Mouse (Mus musculus): Measurements from ENCODE around the gene Hnf1a. TPM values are rescaled to one million over a fixed set of nuclear protein-coding genes. Genes with fewer than 3 reads are reported as not detected.
"Not testable (repeated sequence)": the region's sequence is repeated elsewhere in the genome, so short reads cannot be mapped to it uniquely, and the experiment has no call there.

Hnf1a gene
- polyA plus RNA-seq, 1 experiment from 2014 or later: 0.06 TPM

DNA sequence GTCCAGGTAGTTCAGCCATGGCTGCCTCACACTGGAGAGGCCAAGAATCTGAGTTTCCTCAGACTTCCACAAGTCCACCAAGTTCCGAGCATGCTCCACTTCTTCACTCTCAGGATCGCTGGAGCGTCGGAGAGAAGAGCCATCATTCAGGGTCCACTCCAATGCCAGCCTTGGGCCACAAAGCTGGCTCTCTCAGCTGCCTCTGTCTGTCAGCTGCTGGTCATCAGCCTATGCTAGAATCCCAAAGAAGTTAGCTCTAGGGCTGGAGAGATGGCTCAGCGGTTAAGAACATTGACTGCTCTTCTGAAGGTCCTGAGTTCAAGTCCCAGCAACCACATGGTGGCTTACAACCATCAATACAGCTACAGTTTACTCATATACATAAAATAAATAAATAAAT lies 53.5 kb downstream of the Hnf1a start:
- whole genome bisulfite sequencing: 94% methylated on average over 5 of the region's 5 CpGs

DNA sequence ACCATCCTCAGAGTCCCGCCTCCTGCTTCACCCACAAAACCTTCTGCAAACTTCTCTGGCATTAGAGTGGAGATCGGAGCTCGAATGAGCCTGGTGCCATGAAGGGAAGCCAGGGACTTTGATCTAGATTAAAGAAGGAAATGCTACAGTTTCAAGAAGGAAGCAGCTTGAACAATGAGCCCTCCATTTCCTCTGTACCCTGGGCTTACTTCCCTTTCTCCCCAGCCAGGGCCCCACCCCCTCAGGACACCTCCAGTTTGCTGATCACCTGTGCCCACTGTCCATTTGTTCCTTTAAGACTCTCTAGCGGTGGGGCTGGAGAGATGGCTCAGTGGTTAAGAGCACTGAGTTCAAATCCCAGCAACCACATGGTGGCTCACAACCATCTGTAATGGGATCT lies 54.1 kb downstream of the Hnf1a start:
- no peak overlapping the region for H3K27ac ChIP-seq (ENCODE audit: low read length)
- no peak overlapping the region for H3K9ac ChIP-seq (replicated peaks; ENCODE audit: low read depth, low read length)
- H3K36me3 ChIP-seq (ENCODE audit: control insufficient read depth, insufficient read depth): no peaks in the 10 kb centered on the region
- no peak overlapping the region for H3K4me3 ChIP-seq (replicated peaks; ENCODE audit: low read length)
- H3K4me1 ChIP-seq (replicated peaks; ENCODE audit: control insufficient read depth, insufficient read depth, low read length): no peaks in the 10 kb centered on the region
- no peaks in the 10 kb centered on the region for H3K27me3 ChIP-seq (replicated peaks; ENCODE audit: control insufficient read depth, insufficient read depth, low read length)
- H3K9me3 ChIP-seq (ENCODE audit: control insufficient read depth, low read length): no peaks in the 10 kb centered on the region
- WGBS: 86% methylated on average over 4 of the region's 4 CpGs
- ATAC-seq: no peak
- no peak overlapping the region for H3K4me2 ChIP-seq (ENCODE audit: low read length)

More for the DNA sequence above, 53.5 kb downstream of the Hnf1a start:
- not testable (repeated sequence) for H3K9ac ChIP-seq (replicated peaks; ENCODE audit: low read depth, low read length); H3K27me3 ChIP-seq (replicated peaks; ENCODE audit: control insufficient read depth, insufficient read depth, low read length); ATAC-seq; H3K27ac ChIP-seq (ENCODE audit: low read length); H3K36me3 ChIP-seq (ENCODE audit: control insufficient read depth, insufficient read depth); H3K4me2 ChIP-seq (ENCODE audit: low read length); H3K4me3 ChIP-seq (replicated peaks; ENCODE audit: low read length); H3K4me1 ChIP-seq (replicated peaks; ENCODE audit: control insufficient read depth, insufficient read depth, low read length); H3K9me3 ChIP-seq (ENCODE audit: control insufficient read depth, low read length)

DNA sequence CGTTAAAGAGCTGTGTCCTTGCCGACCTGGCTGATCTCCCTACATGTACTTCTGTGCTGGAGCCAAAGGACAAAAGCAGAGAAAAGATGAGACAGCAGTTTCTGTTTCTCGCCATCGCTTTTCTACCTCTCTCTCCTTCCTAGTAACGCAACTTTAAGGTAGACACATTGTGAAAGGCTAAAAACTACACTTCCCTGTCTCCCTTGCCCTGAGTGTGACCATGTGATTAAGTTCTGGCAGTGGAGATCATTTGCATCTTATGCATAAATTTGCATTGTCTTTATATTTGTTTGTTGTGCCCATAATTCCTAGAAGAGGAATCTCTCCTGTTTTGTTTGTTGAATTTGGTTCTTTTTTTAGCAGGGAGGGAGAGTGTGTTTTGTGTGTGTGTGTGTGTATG lies 55.0 kb downstream of the Hnf1a start:
- H3K4me1 ChIP-seq (replicated peaks; ENCODE audit: control insufficient read depth, insufficient read depth, low read length): no peaks in the 10 kb centered on the region
- H3K36me3 ChIP-seq (ENCODE audit: control insufficient read depth, insufficient read depth): no peaks in the 10 kb centered on the region
- no peak overlapping the region for H3K4me3 ChIP-seq (replicated peaks; ENCODE audit: low read length)
- H3K9ac ChIP-seq (replicated peaks; ENCODE audit: low read depth, low read length): no peak overlapping the region
- WGBS: 69% methylated on average over 5 of the region's 5 CpGs
- H3K27ac ChIP-seq (ENCODE audit: low read length): no peak overlapping the region
- no peaks in the 10 kb centered on the region for H3K27me3 ChIP-seq (replicated peaks; ENCODE audit: control insufficient read depth, insufficient read depth, low read length)
- no peaks in the 10 kb centered on the region for H3K9me3 ChIP-seq (ENCODE audit: control insufficient read depth, low read length)
- ATAC-seq: no peak
- H3K4me2 ChIP-seq (ENCODE audit: low read length): no peak overlapping the region

DNA sequence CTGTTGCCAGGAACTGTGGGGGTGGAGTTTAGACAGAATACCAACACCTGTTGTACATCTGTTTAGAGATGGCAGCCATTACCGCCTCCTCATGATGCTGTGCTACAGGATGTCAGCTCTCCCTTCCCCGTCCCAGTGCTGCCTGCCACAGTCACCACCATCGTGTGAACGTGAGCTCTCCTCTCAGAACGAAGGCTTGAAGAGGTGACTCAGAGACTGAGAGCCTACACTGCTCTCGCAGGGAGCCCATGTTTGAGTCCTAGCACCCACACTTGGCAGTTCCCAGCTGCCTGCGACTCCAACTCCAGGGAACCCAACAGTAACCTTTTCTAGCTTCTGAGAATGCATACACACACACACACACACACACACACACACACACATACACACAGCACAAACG lies 56.0 kb downstream of the Hnf1a start:
- H3K36me3 ChIP-seq (ENCODE audit: control insufficient read depth, insufficient read depth): no peaks in the 10 kb centered on the region
- H3K4me1 ChIP-seq (replicated peaks; ENCODE audit: control insufficient read depth, insufficient read depth, low read length): no peaks in the 10 kb centered on the region
- no peak overlapping the region for H3K27ac ChIP-seq (ENCODE audit: low read length)
- no peak for ATAC-seq
- H3K4me2 ChIP-seq (ENCODE audit: low read length): no peak overlapping the region
- no peak overlapping the region for H3K4me3 ChIP-seq (replicated peaks; ENCODE audit: low read length)
- H3K9me3 ChIP-seq (ENCODE audit: control insufficient read depth, low read length): no peaks in the 10 kb centered on the region
- H3K9ac ChIP-seq (replicated peaks; ENCODE audit: low read depth, low read length): no peak overlapping the region
- no peaks in the 10 kb centered on the region for H3K27me3 ChIP-seq (replicated peaks; ENCODE audit: control insufficient read depth, insufficient read depth, low read length)
- 78% methylated on average over 8 of the region's 8 CpGs for WGBS

DNA sequence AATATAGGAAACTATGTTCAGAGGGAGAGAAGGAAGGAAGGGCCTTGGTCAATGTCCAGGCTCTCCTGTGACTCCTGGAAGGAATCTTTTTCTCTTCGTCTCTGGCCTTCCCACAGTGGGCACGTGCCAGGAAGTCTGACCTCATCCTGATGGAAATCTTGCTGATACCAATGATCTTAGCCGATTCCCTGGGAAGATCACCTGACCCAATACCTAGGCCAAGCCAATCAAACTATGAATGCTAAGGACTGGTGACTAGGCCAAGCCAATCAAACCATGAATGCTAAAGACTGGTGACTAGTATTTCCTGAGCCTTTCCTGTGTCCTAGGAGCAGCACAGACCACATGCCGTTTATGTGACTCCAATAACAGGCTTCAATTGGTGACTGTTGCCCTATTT lies 57.2 kb downstream of the Hnf1a start:
- no peak for ATAC-seq

DNA sequence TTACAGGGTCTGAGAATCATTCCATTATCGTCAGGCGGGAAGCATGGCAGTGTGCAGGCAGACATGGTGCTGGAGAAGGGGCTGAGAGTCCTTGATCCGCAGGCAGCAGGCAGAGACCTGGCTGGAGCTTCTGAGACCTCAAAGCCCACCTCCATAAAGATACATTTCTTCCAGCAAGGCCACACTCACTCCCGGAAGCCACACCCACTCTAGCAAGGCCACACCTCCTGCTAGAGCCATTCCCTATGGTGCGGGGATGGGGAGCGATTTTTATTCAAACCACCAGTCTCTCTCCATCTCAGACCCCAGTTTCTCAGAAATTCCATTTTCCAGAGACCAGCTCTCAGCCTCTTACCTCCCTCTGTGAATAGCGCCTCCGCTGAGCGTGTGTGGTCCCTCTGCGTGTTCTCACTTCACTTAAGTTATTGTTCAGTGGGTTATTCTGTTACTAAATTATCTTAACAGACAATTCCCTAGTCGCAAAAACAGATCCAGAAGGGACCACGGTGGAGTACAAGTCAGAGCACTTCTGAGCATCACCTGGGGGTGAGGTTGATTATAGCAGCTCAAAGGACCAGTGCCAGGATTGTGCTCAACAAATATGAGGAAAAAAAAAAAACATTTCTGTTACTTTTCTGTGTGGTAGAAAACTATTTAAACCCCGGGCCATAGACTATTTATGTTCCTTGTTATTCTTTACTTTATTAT lies 62.1 kb downstream of the Hnf1a start:
- 52% methylated on average over 13 of the region's 13 CpGs for WGBS
- no peak overlapping the region for H3K9ac ChIP-seq (replicated peaks; ENCODE audit: low read depth, low read length)
- H3K9me3 ChIP-seq (ENCODE audit: control insufficient read depth, low read length): no peaks in the 10 kb centered on the region
- H3K4me3 ChIP-seq (replicated peaks; ENCODE audit: low read length): no peak overlapping the region
- H3K4me1 ChIP-seq (replicated peaks; ENCODE audit: control insufficient read depth, insufficient read depth, low read length): no peaks in the 10 kb centered on the region
- no peaks in the 10 kb centered on the region for H3K36me3 ChIP-seq (ENCODE audit: control insufficient read depth, insufficient read depth)
- ATAC-seq: no peak
- H3K4me2 ChIP-seq (ENCODE audit: low read length): no peak overlapping the region
- H3K27ac ChIP-seq (ENCODE audit: low read length): no peak overlapping the region
- H3K27me3 ChIP-seq (replicated peaks; ENCODE audit: control insufficient read depth, insufficient read depth, low read length): no peaks in the 10 kb centered on the region

More for the DNA sequence above, 57.2 kb downstream of the Hnf1a start:
- Histone ChIP-seq H3K4me1 (replicated peaks; ENCODE audit: control insufficient read depth, insufficient read depth, low read length) (no peaks in the 10 kb centered on the region), H3K9ac (replicated peaks; ENCODE audit: low read depth, low read length) (no peak overlapping the region), H3K27me3 (replicated peaks; ENCODE audit: control insufficient read depth, insufficient read depth, low read length) (no peaks in the 10 kb centered on the region), H3K4me2 (ENCODE audit: low read length) (no peak overlapping the region), H3K4me3 (replicated peaks; ENCODE audit: low read length) (no peak overlapping the region), H3K9me3 (ENCODE audit: control insufficient read depth, low read length) (no peaks in the 10 kb centered on the region), H3K36me3 (ENCODE audit: control insufficient read depth, insufficient read depth) (no peaks in the 10 kb centered on the region), H3K27ac (ENCODE audit: low read length) (no peak overlapping the region)
- WGBS: 81% methylated on average over 4 of the region's 4 CpGs

DNA sequence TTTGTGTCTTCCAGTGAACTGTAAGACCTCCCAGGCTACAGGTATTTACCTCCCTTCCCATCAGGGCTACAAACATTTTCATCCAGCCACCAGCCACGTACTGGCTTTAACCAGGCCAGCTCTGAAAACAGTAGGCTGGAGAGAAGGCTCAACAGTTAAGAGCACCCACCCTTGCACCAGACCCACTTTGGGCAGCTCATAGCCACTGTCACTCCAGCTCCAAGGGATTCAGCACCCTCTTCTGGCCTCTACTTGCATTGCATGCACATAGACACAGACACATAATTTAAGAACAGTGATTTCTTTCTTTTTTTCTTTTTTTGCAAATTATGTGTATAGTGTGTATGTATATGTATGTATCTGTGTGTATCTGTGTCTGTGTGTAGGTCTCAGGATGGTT lies 68.5 kb downstream of the Hnf1a start:
- no peak for ATAC-seq
- 12% methylated on average over 1 of the region's 1 CpGs for WGBS
- no peaks in the 10 kb centered on the region for H3K9me3 ChIP-seq (ENCODE audit: control insufficient read depth, low read length)
- H3K4me3 ChIP-seq (replicated peaks; ENCODE audit: low read length): no peak overlapping the region
- H3K27me3 ChIP-seq (replicated peaks; ENCODE audit: control insufficient read depth, insufficient read depth, low read length): no peaks in the 10 kb centered on the region
- no peak overlapping the region for H3K9ac ChIP-seq (replicated peaks; ENCODE audit: low read depth, low read length)
- H3K4me1 ChIP-seq (replicated peaks; ENCODE audit: control insufficient read depth, insufficient read depth, low read length): peaks cover 2% of the 10 kb centered on the region; the same call in 1 of the 2 replicates
- no peak overlapping the region for H3K27ac ChIP-seq (ENCODE audit: low read length)
- no peaks in the 10 kb centered on the region for H3K36me3 ChIP-seq (ENCODE audit: control insufficient read depth, insufficient read depth)
- no peak overlapping the region for H3K4me2 ChIP-seq (ENCODE audit: low read length)

Other genes with a start within 250 kb of the Hnf1a start
- 29.4 and 30.1 TPM in 2 replicates for gene Ankrd13a, start 196.4 kb downstream of the Hnf1a start, polyA plus RNA-seq (2015; fragmentation: Nextera tagmentation; extraction: Ambion mirVana)
- gene Git2, start 195.6 kb downstream of the Hnf1a start, polyA plus RNA-seq (2015; fragmentation: Nextera tagmentation; extraction: Ambion mirVana): 53.9 and 58.5 TPM in 2 replicates
- 220 and 250 TPM in 2 replicates for gene 1500011B03Rik, start 147.6 kb downstream of the Hnf1a start, polyA plus RNA-seq (2015; fragmentation: Nextera tagmentation; extraction: Ambion mirVana)
- gene 4930519G04Rik, start 117.4 kb downstream of the Hnf1a start, polyA plus RNA-seq (2015; fragmentation: Nextera tagmentation; extraction: Ambion mirVana): not detected in 2 replicates
- gene Gm9936, start 112.4 kb downstream of the Hnf1a start, polyA plus RNA-seq (2015; fragmentation: Nextera tagmentation; extraction: Ambion mirVana): 2.0 and 2.5 TPM in 2 replicates
- gene Oasl2, start 74.2 kb downstream of the Hnf1a start, polyA plus RNA-seq (2015; fragmentation: Nextera tagmentation; extraction: Ambion mirVana): 2.8 and 3.5 TPM in 2 replicates
- gene Oasl1, start 47.9 kb downstream of the Hnf1a start, polyA plus RNA-seq (2015; fragmentation: Nextera tagmentation; extraction: Ambion mirVana): 0.39 and 0.41 TPM in 2 replicates
- 84.1 and 106 TPM in 2 replicates for gene 2210016L21Rik, start 28.9 kb downstream of the Hnf1a start, polyA plus RNA-seq (2015; fragmentation: Nextera tagmentation; extraction: Ambion mirVana)
- gene Sppl3, start 40.0 kb upstream of the Hnf1a start, polyA plus RNA-seq (2015; fragmentation: Nextera tagmentation; extraction: Ambion mirVana): 16.5 and 16.6 TPM in 2 replicates
- gene Gm10401, start 127.2 kb upstream of the Hnf1a start, polyA plus RNA-seq (2015; fragmentation: Nextera tagmentation; extraction: Ambion mirVana): 34.9 and 38.1 TPM in 2 replicates
- 18.0 and 19.8 TPM in 2 replicates for gene Acads, start 148.3 kb upstream of the Hnf1a start, polyA plus RNA-seq (2015; fragmentation: Nextera tagmentation; extraction: Ambion mirVana)
- 35.3 and 39.8 TPM in 2 replicates for gene Unc119b, start 163.9 kb upstream of the Hnf1a start, polyA plus RNA-seq (2015; fragmentation: Nextera tagmentation; extraction: Ambion mirVana)
- gene Mlec, start 187.1 kb upstream of the Hnf1a start, polyA plus RNA-seq (2015; fragmentation: Nextera tagmentation; extraction: Ambion mirVana): 19.3 and 21.1 TPM in 2 replicates
- gene Cabp1, start 223.3 kb upstream of the Hnf1a start, polyA plus RNA-seq (2015; fragmentation: Nextera tagmentation; extraction: Ambion mirVana): 8.3 and 9.2 TPM in 2 replicates

Measured in forebrain, embryonic 16.5 days (tissue).